ENCODE assay signal across 9 mouse cellular contexts in the genomic region with DNA sequence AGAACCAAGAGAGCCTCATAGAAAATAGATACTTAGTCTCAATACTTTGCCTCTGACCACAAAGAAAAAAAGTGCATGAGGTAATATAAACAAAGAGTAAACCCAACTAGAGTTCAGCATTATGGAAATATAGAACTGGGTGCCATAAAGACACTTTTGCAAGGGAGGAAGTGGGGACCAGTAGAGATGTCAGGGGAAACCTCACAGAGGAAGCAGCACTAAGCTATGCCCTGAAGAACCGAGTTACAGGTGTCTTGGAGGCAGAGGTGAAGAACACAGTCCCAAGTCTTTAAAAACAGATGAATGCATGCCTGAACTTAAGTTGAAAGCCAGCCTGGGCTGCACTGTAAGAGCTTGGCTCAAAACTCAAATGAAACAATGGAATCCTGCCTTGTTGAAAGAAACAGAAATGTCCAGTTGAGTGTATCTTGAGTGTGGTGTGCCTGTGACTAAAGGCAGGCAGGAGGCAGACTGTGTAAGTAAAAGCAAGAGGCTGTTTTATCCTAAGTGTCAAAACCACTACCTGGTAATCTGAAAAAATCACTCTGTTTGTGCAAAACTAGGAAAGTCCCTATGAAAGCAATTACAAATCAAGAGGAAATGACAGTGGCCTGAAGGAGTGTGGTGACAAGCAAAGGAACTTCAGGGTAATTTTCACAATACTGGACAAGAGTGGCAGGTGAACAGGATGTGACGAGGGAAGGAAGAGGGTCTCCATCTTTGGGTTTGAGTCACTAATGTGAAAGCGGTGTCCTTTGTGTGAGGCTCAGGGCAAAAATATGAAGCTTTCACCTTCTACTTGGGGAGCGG. TPM values are rescaled to one million over a fixed set of nuclear protein-coding genes. Genes with fewer than 3 reads are reported as not detected.
DNase-seq lines count a peak whose midpoint lies in the region; ATAC-seq lines count a peak whose summit lies in the region.
"Had no signal": no experiment of that assay in that cellular context is flagged by ENCODE, and none has a peak within 500 bp of the region (broad histone marks: within the 10 kb centered on the region; RNA-seq: fewer than 3 reads in every experiment).

No protein-coding gene starts in this region.

- H3K27me3 ChIP-seq in midbrain, embryonic 12.5 days: no peaks in the 10 kb centered on the region

- H3K9me3 ChIP-seq in midbrain, embryonic 12.5 days: no peaks in the 10 kb centered on the region

- peak; percentile 29 for ATAC-seq in granulocyte monocyte progenitor cell, adult 5-6 weeks (replicated peaks; ENCODE audit: poor library complexity, severe bottlenecking)
- ATAC-seq in midbrain, embryonic 12.5 days (ENCODE audit: low FRiP score, low read depth): no peak
- no peak for ATAC-seq in erythroid progenitor cell, adult 5-6 weeks (replicated peaks; ENCODE audit: low FRiP score, poor library complexity, severe bottlenecking)

- H3K36me3 ChIP-seq in midbrain, embryonic 12.5 days: peaks cover 20% of the 10 kb centered on the region

- WGBS in midbrain, embryonic 12.5 days: 84% methylated on average over 4 of the region's 4 CpGs

- peak overlapping the region; percentile 75 for H3K4me3 ChIP-seq in midbrain, embryonic 12.5 days

- H3K9ac ChIP-seq in midbrain, embryonic 12.5 days (replicated peaks): peak overlapping the region; percentile 69; the same call in 1 of the 2 replicates

- peaks cover 10% of the 10 kb centered on the region for H3K4me1 ChIP-seq in midbrain, embryonic 12.5 days

- H3K27ac ChIP-seq in midbrain, embryonic 12.5 days (replicated peaks): no peak overlapping the region

- peak; percentile 48 for DNase-seq in heart, adult 11 months
- no peak for DNase-seq in heart, postnatal 25 days (ENCODE audit: low spot score)
- peak; percentile 31 to 34 for DNase-seq in B cell, adult 2 months
- no peak for DNase-seq in layer of hippocampus, adult 18-20 months (ENCODE audit: low spot score in 2 of 2)
- no peak for DNase-seq in adrenal gland, adult 18-20 months (ENCODE audit: low spot score in 2 of 2)

- H3K4me2 ChIP-seq in midbrain, embryonic 12.5 days (replicated peaks): peak overlapping the region; percentile 71

- intact Hi-C loops in heart, postnatal 25 days (cut with DNase I): no loop called here

RNA-seq across cellular contexts. Expression of a gene that starts 1.2 kb away (rescaled TPM):
- total RNA-seq in heart, postnatal 25 days (2021): not detected
- 0.19 TPM in 1 of 2 replicates, not detected in the other for total RNA-seq in granulocyte monocyte progenitor cell, adult 5-6 weeks (2014; fragmentation: Nextera tagmentation)
- 0.10 and 0.82 TPM in 2 replicates for total RNA-seq in granulocyte monocyte progenitor cell, adult 5-6 weeks (2017)
- 0.08 and 0.10 TPM in 2 replicates for polyA plus RNA-seq in midbrain, embryonic 12.5 days (2016; fragmentation: Nextera tagmentation; extraction: Ambion mirVana)
- 1 to 10 TPM; 1.3 to 1.5 TPM for total RNA-seq in layer of hippocampus, adult 18-20 months (2021)
- total RNA-seq in erythroid progenitor cell, adult 5-6 weeks (2015; ENCODE audit: low replicate concordance): not detected in 2 replicates
- 0.13 TPM in 1 of 2 replicates, not detected in the other for total RNA-seq in erythroid progenitor cell, adult 5-6 weeks (2017; ENCODE audit: low replicate concordance)
- under 1 TPM; 0.10 to 0.27 TPM for total RNA-seq in adrenal gland, adult 18-20 months (2021)
- polyA plus RNA-seq: small intestine, adult 2 months had no signal

RNA-seq across cellular contexts. Expression of a gene that starts 1.3 kb away (rescaled TPM):
- 10 to 100 TPM; 60.3 to 69.7 TPM for total RNA-seq in heart, postnatal 25 days (2021)
- total RNA-seq in granulocyte monocyte progenitor cell, adult 5-6 weeks (2014; fragmentation: Nextera tagmentation): 180 and 225 TPM in 2 replicates
- 214 and 236 TPM in 2 replicates for total RNA-seq in granulocyte monocyte progenitor cell, adult 5-6 weeks (2017)
- polyA plus RNA-seq in midbrain, embryonic 12.5 days (2016; fragmentation: Nextera tagmentation; extraction: Ambion mirVana): 183 and 185 TPM in 2 replicates
- total RNA-seq in layer of hippocampus, adult 18-20 months (2021): 10 to 100 TPM; 83.6 to 87.8 TPM
- total RNA-seq in erythroid progenitor cell, adult 5-6 weeks (2015; ENCODE audit: low replicate concordance): 77.8 and 93.1 TPM in 2 replicates
- total RNA-seq in erythroid progenitor cell, adult 5-6 weeks (2017; ENCODE audit: low replicate concordance): 81.4 and 94.3 TPM in 2 replicates
- total RNA-seq in adrenal gland, adult 18-20 months (2021): 100 to 1,000 TPM; 101 to 119 TPM

Comparison
In these comparisons a context has a peak if more than half of its experiments do, and no peak if none do; other contexts are left out.
1. DNase-seq: peak in heart, adult 11 months (single experiment) and B cell, adult 2 months (2 of 2); none in heart, postnatal 25 days (single experiment), layer of hippocampus, adult 18-20 months (0 of 2) and adrenal gland, adult 18-20 months (0 of 2).